Mouse (Mus musculus): ENCODE data around the gene Ak1.

Gene Ak1

DNA sequence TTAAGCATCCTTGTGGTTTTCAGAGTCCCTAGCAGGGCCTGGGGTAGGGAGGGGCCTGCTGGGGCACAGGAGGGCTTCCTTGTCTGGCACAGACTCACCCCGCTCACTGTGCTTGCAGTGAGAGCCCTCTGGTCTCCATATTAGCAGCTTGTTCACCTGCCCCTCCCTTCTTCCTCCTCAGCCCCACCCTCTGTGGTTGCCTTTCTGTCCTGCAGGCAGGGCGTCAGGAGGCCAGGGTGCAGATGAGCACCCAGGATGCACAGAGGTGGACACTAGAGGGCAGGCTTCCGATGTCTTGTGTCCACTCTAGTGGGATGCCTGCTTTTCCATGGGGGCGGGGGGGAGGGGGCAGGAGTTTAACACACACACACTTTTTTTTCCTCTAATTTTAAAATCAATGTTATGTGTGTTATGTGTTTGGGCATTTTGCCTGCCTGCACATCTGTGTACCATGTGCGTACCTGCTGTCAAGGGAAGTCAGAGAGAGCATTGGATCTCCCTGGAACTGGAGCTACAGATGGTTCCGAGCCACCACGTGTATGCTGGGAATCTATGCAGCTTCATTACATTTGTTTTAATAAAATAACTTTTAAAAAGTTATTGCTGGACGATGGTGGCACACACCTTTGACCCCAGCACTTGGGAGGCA is 20.0 kb upstream of the Ak1 start:
- DNase-seq (ENCODE audit: low read depth, low spot score): no peak

DNA sequence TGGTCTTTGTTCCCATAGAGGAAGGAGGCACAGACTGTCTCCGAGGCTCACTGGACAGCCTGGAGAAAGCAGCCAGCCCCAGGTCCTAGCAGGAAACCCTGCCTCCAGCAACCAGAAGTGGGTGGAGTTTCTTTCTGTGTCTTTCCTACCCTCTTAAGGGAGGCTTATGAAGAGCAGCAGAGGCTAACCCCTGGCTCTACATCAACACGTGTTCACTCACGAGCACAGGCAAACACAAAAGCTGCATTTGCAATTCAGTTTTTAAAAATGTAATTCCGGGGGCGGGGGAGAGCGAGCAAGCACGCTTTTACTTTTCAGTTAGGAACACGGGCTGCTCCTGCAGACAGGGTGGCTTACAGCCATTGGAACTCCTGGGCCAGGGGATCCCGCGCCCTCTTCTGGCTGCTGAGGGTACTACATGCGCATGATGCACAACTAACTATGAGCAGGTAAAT is 18.9 kb upstream of the Ak1 start:
- no peak for DNase-seq (ENCODE audit: low read depth, low spot score)

DNA sequence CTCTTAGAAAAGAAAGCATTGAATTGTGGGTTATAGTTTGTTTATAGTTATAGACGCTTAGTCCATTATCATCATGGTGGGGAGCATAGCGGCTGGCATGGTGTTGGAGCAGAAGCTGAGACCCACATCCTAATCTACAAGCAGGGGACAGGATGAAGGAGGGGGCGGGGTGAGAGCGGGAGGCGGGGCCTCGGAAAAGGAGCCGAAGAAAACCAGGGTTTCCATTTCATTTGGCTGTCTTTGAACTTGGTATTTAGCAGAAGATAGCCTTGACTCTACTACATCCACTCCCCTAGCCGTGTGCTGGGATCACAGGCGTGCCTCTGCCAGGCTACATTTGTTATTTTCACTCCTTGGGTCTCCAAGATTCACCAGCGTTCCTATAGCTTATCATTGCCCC is 16.9 kb upstream of the Ak1 start:
- no peak for DNase-seq (ENCODE audit: low read depth, low spot score)

DNA sequence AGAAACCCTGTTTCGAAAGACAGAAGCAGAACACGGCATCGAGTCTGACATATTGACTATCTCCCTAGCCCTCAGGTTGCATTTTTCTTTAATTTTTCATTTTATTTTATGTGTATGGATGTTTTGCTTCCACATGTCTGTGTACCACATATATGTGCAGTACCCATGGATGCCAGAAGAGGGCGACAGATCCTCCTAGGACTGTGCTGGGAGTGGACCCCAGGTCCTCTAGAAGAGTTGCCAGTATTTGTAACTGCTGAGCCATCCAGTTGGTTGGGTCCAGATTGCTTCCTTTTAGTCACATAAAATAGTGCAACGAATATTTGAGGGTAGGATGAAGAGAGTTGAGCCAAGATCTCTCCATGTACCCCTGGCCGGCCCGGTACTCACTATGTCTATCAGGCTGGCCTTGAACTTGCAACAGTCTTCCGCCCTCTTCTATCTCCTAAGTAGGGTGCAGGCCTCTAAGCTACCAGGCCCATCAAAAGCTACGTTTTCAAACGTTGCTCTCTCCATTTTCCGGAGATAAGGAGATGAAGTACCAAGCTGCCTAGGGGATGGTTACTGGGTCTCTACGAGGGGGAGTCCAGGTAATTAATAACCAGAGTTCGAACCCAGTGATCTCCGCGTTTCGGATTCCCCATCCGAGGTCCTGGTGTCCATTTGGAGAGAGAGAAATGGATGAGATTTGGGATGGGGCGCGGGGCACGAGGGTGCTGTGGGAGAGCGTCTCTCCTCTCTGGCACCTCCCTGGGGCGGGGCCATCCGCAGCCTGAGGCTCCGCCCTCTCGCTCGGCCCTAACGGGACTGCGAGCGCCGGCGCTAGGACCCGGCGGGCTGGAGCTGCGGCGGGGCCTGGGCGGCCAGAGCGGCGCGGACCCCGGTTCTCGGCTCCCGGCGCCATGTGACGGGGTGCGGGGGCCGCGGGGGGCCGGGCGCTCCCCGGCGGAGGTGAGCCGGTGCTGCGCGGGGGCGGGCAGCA is 15.1 kb upstream of the Ak1 start:
- DNase-seq (ENCODE audit: low read depth, low spot score): no peak

DNA sequence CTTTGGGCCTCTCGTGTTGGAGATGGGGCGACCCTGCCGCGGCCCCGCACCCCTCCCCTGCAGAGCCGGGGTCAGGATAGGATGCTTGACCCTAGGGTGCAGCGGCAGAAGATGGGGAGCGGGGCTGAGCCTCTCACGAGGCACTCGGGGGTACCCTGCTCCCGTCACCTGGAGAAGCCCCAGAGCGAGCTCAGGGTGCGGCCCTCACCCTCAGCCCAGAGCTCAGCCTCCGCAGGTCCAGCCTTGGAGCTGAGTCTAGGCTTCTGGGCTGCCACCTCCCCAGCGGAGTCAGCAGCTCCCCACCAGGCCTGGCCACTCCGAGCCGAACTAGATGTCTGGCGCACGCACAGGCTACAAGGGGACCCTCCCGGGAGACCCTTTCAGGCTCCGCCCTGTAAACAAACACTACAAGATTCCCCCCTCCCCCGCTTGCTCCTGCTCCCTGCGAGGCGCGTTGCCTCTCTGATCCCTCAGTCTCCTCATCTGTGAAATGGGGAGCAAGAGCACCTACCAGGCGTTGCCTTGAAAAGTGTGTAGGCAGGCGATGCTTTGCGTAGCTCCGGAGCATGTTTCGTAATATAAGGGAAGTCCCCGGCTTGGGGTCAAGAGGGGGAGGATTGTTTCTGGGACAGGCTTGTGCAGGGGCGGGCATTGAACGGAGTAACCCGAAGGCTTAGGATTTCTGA is 14.2 kb upstream of the Ak1 start:
- DNase-seq (ENCODE audit: low read depth, low spot score): no peak

DNA sequence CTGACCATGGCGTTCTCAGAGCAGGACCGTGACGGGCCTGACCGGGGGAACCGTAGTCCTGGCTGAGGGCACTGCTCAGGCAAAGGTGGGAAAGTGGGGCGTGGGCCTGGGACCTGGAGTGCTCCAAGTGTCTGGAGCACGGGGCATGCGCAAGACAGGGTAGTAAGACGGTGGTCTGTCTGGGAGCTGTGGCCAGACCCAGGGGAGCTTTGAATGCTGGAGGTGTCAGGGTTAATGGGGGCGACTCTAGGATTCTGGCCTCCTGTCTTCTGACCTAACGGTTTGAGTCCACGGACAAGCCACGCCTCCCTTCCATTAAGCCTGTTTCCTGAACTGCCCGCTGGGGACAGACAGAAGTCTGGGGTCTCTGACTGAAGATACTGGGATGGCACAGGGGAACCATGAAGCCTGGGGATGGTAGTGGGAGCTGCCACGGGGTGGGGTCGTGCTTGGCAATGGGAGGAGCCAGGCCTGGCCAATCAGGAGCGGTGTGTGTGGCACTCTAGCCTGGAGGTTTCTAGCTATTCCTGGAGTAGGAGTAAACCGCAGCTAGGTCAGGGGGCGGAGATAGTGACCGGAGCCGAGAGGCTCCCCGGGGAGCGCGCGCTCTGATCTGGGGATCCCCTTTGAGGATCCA is 13.3 kb upstream of the Ak1 start:
- DNase-seq (ENCODE audit: low read depth, low spot score): no peak

DNA sequence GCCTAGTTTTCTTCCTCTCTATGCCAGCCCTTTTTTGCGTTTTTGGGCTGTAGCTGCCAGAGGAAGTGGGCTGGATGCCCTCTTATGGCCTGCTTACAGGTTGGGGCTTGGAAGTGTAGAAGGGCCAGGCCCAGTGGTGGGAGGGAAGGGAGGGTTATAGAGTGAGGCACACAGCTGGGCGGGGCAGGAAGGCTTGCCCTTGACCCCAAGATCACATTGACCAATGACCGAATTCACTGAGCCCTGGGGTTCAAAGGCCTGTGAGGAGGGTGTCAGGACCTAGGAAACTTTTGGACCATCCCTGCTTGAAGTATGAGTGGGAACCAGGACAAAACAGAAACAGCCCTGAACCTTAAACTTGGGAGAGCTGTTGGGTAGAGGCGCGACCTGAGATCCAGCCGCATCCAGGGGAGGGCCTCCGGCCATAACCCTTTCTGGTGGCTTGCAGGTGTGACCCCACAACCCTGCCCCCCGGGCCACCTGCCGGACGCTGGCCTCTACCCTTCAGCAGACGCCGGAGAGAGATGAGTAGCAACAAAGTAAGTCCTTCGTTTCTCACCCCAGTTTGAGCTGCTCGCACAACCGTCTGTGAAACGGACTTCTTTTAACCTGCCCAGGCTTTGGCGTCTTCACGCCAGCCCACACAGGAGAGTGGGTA is 12.7 kb upstream of the Ak1 start:
- no peak for DNase-seq (ENCODE audit: low read depth, low spot score)

DNA sequence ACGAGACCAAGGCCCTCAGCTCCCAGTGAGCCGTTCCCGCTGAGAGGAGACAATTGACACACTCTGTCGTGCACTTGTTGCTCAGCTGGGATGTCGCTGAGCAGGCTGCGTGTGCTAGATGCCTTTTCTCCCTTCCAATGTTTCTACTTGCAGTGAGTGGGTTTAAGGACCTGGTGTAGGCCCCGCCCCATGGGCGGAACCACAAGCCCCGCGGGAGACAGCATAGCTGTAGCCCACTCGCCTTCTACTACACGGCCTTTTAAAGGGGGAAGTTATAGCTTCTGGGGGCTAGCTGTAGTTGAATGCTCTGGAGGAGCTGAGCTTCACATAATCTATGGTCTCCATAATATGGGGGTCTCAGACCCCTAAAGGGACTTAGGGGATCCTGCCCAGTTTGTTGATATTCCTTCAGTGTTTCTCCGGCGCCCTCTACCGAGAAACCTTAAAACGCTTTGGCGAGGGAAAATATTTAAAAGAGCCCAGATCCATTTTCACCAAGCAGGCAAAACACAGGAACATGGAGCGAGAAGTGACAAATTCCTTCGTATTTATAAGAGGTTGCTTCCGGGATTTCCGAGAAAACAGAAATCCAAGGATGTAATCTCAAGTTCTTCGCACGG is 10.8 kb upstream of the Ak1 start:
- DNase-seq (ENCODE audit: low read depth, low spot score): no peak

DNA sequence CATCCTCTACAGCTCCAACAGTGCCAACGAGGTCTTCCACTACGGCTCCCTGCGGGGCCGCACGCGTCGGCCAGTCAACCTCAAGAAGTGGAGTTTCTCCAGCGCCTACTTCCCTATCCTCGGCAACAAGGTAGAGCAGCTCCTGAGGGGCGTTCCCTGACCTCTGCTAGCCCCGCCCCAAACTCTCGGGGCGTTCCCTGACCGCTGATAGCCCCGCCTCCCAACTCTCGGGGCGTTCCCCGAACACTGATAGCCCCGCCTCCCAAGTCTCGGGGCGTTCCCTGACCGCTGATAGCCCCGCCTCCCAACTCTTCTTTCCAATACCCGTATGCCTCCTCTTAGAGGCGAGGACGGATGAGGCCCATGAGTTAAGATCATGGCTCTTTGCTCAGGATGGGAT is 9.3 kb upstream of the Ak1 start:
- DNase-seq (ENCODE audit: low read depth, low spot score): no peak

DNA sequence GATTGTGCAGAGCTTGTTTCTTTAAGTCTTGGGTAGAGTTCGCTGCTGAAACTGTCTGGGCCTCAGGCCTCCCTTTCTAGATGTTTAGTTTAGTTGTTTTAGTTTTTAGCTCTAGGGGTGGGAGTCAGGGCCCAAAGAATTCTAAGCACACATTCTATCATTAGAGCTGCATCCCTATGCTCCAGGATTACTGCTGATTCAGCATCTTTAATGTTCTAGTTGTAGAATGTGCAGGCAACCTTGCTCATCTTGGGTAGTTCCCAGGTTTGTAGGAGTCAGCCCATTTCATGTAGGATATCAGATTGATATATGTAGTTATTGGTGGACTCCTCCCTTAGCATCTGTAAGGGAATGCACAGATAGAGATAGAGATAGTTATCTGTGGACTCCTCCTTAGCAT is 4.4 kb upstream of the Ak1 start:
- DNase-seq (ENCODE audit: low read depth, low spot score): no peak

DNA sequence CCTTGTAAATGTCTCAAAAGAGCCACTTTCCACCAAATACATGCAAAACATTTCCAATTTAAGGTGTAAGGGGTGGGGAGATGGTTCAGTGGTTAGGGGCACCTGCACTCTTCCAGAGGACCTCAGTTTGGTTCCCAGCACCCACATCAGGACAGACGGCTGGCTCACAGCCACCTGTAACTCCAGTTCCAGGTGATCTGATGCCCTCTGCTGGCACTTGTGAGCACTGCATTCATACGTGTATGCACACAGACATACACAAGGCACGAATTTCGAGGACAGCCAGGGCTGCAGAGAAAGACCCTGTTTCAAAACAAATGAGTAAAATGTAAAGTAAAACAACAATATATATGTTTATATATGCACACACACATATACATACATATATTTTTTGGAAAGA is 4.0 kb upstream of the Ak1 start:
- no peak for DNase-seq (ENCODE audit: low read depth, low spot score)

DNA sequence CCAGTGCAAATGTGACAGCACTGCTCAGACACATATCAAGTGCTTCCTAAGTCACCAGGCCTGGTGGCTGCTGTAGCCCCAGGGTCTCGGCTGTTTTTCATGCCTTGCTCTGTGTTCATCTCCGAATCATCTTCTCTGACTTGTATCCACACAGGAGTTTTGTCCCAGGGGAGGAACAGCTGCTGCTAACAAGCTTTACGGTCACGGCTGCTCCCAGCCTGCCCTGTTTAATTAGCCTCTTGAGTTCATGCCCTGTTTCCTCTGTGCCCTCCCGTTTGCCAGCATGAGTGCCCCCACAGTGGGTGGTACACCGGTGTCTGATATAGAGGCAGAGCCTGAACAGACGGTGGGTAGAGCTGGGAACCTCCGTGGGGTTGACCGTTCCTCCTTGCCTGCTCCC is 3.5 kb upstream of the Ak1 start:
- DNase-seq (ENCODE audit: low read depth, low spot score): no peak

DNA sequence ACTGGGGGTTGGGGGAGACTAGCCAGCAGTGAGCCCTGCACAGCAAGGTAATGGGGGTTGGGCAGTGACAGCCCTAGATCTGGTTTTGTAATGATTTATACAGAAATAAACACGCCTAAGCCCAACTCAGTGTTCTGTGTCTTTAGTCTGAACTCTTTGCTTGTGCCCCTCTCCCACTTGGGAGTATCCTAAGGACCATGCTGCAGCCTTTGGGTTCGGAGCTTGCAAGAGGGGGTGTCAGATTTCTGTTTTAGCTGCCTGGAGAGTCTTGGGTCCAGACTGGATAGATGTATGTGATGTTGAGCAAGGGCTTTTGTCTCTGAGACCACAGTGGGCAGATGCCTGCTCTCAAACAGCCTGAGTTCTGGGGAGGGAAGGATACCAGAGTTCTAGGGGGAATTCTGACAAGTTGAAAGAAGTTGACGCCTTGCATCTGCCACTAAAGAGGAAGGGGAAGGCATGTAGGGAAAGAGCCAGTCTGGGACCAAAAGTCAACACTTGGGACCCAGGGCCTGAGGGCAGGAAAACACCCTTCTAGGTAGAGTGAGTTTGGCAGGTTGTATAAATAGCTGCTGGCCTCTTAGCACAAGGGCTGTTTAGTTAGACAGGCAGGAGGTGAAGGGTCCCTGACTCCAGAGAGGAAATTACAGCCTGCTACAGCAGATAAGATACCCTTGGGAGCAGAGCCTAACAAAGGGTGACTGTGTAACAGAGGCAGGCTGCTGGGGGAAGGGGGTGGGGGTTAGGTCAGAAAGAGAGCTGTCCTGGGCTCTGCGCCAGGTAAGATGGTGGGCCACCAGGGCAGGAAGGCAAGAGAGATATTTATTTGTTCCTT is 659 bp upstream of the Ak1 start:
- DNase-seq (ENCODE audit: low read depth, low spot score): no peak

DNA sequence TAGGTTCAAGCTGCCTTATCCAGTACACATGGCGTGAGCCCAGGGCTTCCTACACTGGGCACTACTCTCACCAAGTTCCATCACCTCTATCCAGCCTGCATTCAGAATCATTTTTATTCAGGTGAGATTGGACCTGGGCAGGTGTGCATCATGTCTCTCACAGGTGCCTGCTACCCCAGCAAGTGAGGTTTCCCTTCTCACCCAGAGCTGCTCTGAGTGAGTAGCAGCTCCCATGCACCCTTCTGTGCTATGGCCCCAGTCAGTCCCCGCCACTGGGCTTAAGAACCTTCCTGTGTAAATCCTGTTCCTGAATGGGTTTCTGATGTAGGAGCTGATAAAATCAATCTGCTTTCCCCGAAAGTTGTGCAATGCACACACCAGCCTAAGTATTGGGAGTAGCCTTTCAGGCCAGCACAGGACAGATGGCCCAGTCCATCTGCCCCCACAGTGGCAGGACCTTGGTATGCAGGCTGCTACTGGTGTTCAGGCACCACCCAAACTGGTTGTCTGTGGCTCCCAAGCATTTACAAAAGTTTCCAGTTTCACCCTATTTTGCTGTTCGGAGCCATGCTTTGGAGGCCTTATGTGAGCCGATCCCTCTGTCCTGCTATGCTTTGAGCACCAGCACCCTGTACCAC is 2.7 kb downstream of the Ak1 start:
- DNase-seq (ENCODE audit: low read depth, low spot score): no peak

DNA sequence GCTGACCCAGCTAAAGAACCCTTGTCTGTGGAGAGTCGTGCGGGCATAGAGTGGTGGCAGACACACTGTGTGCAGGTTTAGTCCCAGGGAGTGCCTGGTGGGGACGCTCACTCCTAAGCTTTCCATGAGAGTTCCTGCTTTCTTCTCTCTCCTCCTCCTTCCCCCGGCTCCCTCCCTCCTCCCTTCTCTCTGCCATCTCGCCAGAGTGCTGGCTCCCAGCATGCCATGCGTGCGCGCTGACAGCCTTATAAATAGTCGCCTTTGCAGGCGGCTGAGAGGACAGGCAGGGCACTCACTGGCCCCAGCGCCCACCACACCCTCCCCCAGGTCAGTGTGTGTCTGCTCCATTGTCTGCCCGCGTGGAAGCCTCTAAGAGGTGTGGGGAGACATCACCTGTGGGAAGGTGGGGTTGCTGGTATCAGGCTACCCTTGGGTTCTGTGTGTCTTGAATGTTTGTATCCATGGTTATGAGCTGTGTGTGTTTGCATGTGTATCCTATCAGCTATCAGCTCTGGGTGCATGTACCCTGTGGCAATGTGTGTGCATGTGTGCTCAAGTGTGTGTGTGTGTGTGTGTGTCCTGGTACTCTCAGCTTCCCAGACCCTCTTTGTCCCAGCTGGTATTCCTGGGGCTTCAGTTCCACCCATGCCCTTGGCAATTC is 3.8 kb downstream of the Ak1 start:
- no peak for DNase-seq (ENCODE audit: low read depth, low spot score)

DNA sequence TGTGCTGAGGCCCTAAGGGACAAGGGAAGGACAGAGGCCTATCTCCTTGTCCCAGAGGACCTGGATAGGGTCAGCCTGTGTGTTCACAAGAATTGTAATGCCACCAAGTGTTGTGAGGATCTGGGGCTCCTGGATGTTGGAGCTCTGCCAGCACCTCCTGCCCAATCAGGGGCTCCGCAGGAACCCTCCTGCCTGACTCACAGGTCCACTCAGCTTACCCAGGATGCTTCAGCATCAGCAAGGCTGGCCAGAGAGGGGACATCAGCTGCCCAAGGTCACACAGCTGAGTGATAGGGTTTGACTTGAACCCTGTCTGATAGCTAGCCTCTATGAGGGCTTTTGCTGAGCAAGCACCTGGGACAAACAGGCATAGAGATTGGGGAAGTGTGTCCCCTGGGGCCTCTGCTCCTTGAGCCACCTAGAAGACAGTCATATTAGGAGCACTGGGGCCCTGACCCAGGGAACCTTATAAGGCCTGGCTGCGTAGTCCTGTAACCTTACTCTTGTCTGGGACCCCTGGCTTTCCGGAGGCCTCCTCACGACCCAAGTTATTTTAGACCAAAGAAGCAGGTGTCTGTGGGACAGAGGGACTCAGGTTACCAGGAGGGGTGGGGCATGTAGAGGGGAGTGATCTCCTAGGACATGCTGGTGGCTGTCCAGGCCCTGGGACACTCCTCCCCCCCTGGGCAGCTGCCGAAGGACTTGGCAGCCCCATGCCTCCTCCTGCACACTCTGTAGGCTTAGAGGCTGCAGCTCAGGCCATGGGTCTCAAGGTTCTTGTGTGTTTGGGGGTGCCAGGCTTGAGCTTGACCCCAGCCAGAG is 4.5 kb downstream of the Ak1 start:
- no peak for DNase-seq (ENCODE audit: low read depth, low spot score)

DNA sequence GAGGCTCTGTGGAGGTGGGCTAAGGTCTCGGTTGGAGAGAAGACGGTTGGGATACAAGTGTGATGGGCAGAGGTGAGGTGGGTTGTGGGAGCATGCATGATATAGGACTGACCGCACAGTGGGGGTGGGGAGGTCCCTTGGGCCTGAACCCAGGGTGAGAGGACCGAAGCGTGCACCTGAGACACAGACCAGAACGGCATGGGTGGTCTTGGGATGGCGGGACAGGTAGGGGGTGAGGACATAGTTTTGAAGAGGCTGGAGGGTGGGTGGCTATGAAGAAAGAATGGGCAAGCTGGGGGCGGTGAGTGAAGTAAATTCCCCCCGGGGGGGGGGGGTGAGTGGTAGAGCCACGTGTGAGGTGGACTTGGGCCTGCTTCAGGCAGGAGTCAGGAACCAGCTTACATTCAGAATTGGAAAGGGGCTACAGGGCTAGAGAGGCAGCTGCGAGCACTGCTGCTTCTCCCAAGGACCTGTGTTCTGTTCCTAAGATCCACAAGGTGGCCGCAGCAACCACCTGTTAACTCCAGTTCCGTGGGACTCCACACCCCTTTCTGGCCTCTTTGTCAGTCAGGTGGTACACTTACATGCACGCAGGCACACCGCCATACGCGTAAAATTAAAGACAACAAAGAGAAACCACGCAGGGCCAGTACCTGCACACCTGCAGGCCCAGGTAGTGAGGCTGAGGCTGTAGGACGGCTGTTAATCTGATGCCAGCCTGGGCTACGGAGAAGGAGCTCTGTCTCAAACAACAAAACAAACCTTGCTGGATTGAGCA is 5.9 kb downstream of the Ak1 start:
- DNase-seq (ENCODE audit: low read depth, low spot score): no peak

All from retina, adult 2 months (tissue).